Mouse (Mus musculus) erythroblast, embryonic 14.5 days (primary cell): ENCODE data around the gene Chrna1.

Experiments used
- GATA1 ChIP-seq: IDR thresholded peaks from 2 replicates; pipeline ENCODE4 v1.6.1; 2012; ENCODE audit warnings: low read length, inconsistent platforms, mixed read lengths
- TAL1 ChIP-seq: IDR thresholded peaks from 3 replicates; pipeline ENCODE4 v1.6.1; 2012; ENCODE audit warnings: low read length, inconsistent platforms, mixed read lengths

- TF ChIP-seq GATA1 (no peak), TAL1 (no peak)
Measured at GRCm38 (mm10) chr2:73522891-73523290, 57.2 kb downstream of the Chrna1 start.
